Mouse (Mus musculus): ENCODE measurements around the gene Usp45.

- TF ChIP-seq CTCF (IDR thresholded peaks at IDR 0.05; ENCODE audit: borderline replicate concordance, insufficient read depth, low read length) (no peak), POLR2A (IDR thresholded peaks at IDR 0.05; ENCODE audit: low read depth, low read length) (no peak)
Measured at GRCm38 (mm10) chr4:21807204-21807603, 40.2 kb downstream of the Usp45 start.
